Mouse (Mus musculus) megakaryocyte progenitor cell, adult 5-6 weeks (primary cell): ENCODE measurements around the gene Smap2. TPM values are rescaled to one million over a fixed set of nuclear protein-coding genes. Genes with fewer than 3 reads are reported as not detected.

Experiments
- total RNA-seq, 2 experiments: library from RNA; stranded (forward) in 1 of 2; stranded (reverse) in 1 of 2; fragments of 157-497, 149-512 nt in 1 of 2; fragments of 200-1000 nt in 1 of 2; gene quantifications; 2 replicates each; pipeline versions ENCODE4 v1.2.3 to v1.2.4; 2015 to 2017

Gene Smap2
- total RNA-seq, 2 experiments from 2014 or later, result 21.9 to 53.8 TPM

Other genes starting within 250 kb of the Smap2 start
- 60.6 and 69.9 TPM in 2 replicates for gene Nfyc, start 185.7 kb downstream of the Smap2 start, total RNA-seq (2015)
- gene Nfyc, start 185.7 kb downstream of the Smap2 start, total RNA-seq (2017), result 40.8 and 41.5 TPM in 2 replicates
- gene Rims3, start 162.4 kb downstream of the Smap2 start, total RNA-seq (2015), result 0.02 and 0.07 TPM in 2 replicates
- 0.14 TPM in 1 of 2 replicates, not detected in the other for gene Rims3, start 162.4 kb downstream of the Smap2 start, total RNA-seq (2017)
- 16.2 and 18.7 TPM in 2 replicates for gene Exo5, start 92.2 kb downstream of the Smap2 start, total RNA-seq (2015)
- gene Exo5, start 92.2 kb downstream of the Smap2 start, total RNA-seq (2017), result 15.6 and 21.3 TPM in 2 replicates
- 2.1 and 3.0 TPM in 2 replicates for gene Zfp69, start 65.5 kb downstream of the Smap2 start, total RNA-seq (2015)
- 0.95 and 2.6 TPM in 2 replicates for gene Zfp69, start 65.5 kb downstream of the Smap2 start, total RNA-seq (2017)
- not detected in 2 replicates for gene Col9a2, start 22.1 kb upstream of the Smap2 start, total RNA-seq (2015)
- gene Col9a2, start 22.1 kb upstream of the Smap2 start, total RNA-seq (2017), result not detected in 2 replicates
- 67.2 and 71.8 TPM in 2 replicates for gene Zmpste24, start 81.0 kb upstream of the Smap2 start, total RNA-seq (2015)
- 67.1 and 70.9 TPM in 2 replicates for gene Zmpste24, start 81.0 kb upstream of the Smap2 start, total RNA-seq (2017)
- not detected in 2 replicates for gene Tmco2, start 92.0 kb upstream of the Smap2 start, total RNA-seq (2015)
- not detected in 2 replicates for gene Tmco2, start 92.0 kb upstream of the Smap2 start, total RNA-seq (2017)
- 16.4 and 16.7 TPM in 2 replicates for gene Rlf, start 197.8 kb upstream of the Smap2 start, total RNA-seq (2015)
- 22.1 and 29.8 TPM in 2 replicates for gene Rlf, start 197.8 kb upstream of the Smap2 start, total RNA-seq (2017)